Mouse (Mus musculus) lung, postnatal 0 days (tissue): Measurements from ENCODE around the gene Babam2. TPM values are rescaled to one million over a fixed set of nuclear protein-coding genes. Genes with fewer than 3 reads are reported as not detected.

Experiments used
- ATAC-seq: fragments of 200-750 bp; cut with Nextera tagmentation; 2 replicates; pipeline ENCODE4 v1.8.0; 2017; ENCODE audit warnings: moderate library complexity
- DNase-seq: peaks from one replicate; pipeline ENCODE4 v3.0.0-alpha.2; 2016; ENCODE audit warnings: low spot score
- H3K27ac ChIP-seq: fragments of 300-500 bp; sonication (generic); 2 replicates; pipeline ENCODE4 v1.5.1; 2014; ENCODE audit warnings: antibody characterized with exemption, mild to moderate bottlenecking, low read length, mixed read lengths
- H3K27me3 ChIP-seq: fragments of 300-500 bp; sonication (generic); replicated peaks from 2 replicates; pipeline ENCODE4 v1.6.1; 2014; ENCODE audit warnings: low read length, mixed read lengths; ENCODE audit not compliant: insufficient read depth
- H3K36me3 ChIP-seq: fragments of 300-500 bp; sonication (generic); 2 replicates; pipeline ENCODE4 v1.6.1; 2014; ENCODE audit warnings: low read length, mixed read lengths; ENCODE audit not compliant: insufficient read depth
- H3K4me1 ChIP-seq: fragments of 300-500 bp; sonication (generic); 2 replicates; pipeline ENCODE4 v1.6.1; 2014; ENCODE audit warnings: antibody characterized with exemption, low read depth, low read length, mixed read lengths; ENCODE audit not compliant: insufficient read depth
- H3K4me2 ChIP-seq: fragments of 300-500 bp; sonication (generic); replicated peaks from 2 replicates; pipeline ENCODE4 v1.6.1; 2014; ENCODE audit warnings: low read depth, mild to moderate bottlenecking, low read length, moderate library complexity, mixed read lengths
- H3K4me3 ChIP-seq: fragments of 300-500 bp; sonication (generic); 2 replicates; pipeline ENCODE4 v1.5.1; 2014; ENCODE audit warnings: low read depth, low read length
- H3K9ac ChIP-seq: fragments of 300-500 bp; sonication (generic); replicated peaks from 2 replicates; pipeline ENCODE4 v1.6.1; 2014; ENCODE audit warnings: low read depth, mild to moderate bottlenecking
- H3K9me3 ChIP-seq: fragments of 300-500 bp; sonication (generic); 2 replicates; pipeline ENCODE4 v1.6.1; 2016; ENCODE audit warnings: low read length, mixed read lengths
- CTCF ChIP-seq: IDR thresholded peaks from 2 replicates; pipeline ENCODE4 v1.5.1; 2016; ENCODE audit warnings: antibody characterized with exemption, mild to moderate bottlenecking
- EP300 ChIP-seq: IDR thresholded peaks from 2 replicates; pipeline ENCODE4 v1.6.1; 2016; ENCODE audit warnings: antibody characterized with exemption, mild to moderate bottlenecking, control low read depth
- WGBS: fragments of 180-500 bp; shearing (Covaris S2); extraction: QIAGEN DNeasy Blood & Tissue Kit; methylation state at CpG from one replicate; pipeline ENCODE4 v1.1.7; 2014; 5-methylcytosine and 5-hydroxymethylcytosine counted together
- polyA plus RNA-seq: library from polyadenylated mRNA; unstranded; fragments of >200 nt; fragmentation: Nextera tagmentation; extraction: Ambion mirVana; gene quantifications from 2 replicates; pipeline ENCODE4 v1.2.1, GENCODE M21; 2015

The Babam2 gene
- polyA plus RNA-seq, 1 experiment from 2014 or later, result 39.4 TPM

GRCm38 (mm10) chr5:32077139-32077538 is 379.7 kb downstream of the Babam2 start:
- TF ChIP-seq EP300 (no peak), CTCF (no peak)
- Histone ChIP-seq H3K4me2 (no peak overlapping the region), H3K9ac (no peak overlapping the region), H3K27me3 (no peaks in the 10 kb centered on the region), H3K36me3 (no peaks in the 10 kb centered on the region), H3K4me3 (no peak overlapping the region), H3K27ac (no peak overlapping the region), H3K9me3 (no peaks in the 10 kb centered on the region), H3K4me1 (0 out of 2 replicates have a peak, but pooled peaks cover 3% of the 10 kb centered on the region)
- DNase-seq (no peak), ATAC-seq (no peak)
- WGBS, result 82% methylated on average over 3 of the region's 3 CpGs

DNA sequence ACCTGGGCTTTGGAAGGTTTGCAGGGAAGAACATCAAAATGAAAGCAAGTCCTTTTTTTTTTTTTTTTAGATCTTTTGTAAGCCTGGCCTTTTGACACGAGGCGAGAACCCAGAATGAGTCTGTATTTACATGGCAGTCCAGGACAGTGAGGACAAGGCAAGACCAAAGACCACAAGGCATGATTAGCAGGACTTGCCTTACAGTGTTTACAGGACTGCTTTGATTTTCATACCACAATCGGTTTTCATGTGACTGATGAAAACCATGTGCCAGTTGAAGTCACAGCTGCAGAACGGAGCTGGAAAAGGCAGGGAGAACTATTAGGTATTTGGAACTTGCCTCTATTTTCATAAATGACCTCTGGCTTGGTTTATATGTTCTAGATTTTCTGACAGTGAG is 381.5 kb downstream of the Babam2 start:
- WGBS, result 55% methylated on average over 4 of the region's 4 CpGs
- H3K4me3 ChIP-seq, result no peak overlapping the region
- H3K36me3 ChIP-seq, result no peaks in the 10 kb centered on the region
- no peak overlapping the region for H3K27ac ChIP-seq
- no peaks in the 10 kb centered on the region for H3K27me3 ChIP-seq
- no peaks in the 10 kb centered on the region for H3K9me3 ChIP-seq
- no peak for ATAC-seq
- TF ChIP-seq EP300 (no peak), CTCF (no peak)
- no peak overlapping the region for H3K9ac ChIP-seq
- no peak overlapping the region for H3K4me2 ChIP-seq
- H3K4me1 ChIP-seq, result 0 out of 2 replicates have a peak, but pooled peaks cover 3% of the 10 kb centered on the region
- no peak for DNase-seq

GRCm38 (mm10) chr5:32080490-32081219 is 383.2 kb downstream of the Babam2 start:
- H3K4me2 ChIP-seq, result no peak overlapping the region
- no peaks in the 10 kb centered on the region for H3K36me3 ChIP-seq
- ATAC-seq (0 out of 2 replicates have a peak, but pooled peaks have one; percentile 7), DNase-seq (peak; percentile 30)
- peaks cover 9% of the 10 kb centered on the region; the same call in 1 of the 2 replicates for H3K4me1 ChIP-seq
- H3K4me3 ChIP-seq, result no peak overlapping the region
- 33% methylated on average over 7 of the region's 7 CpGs for WGBS
- H3K27me3 ChIP-seq, result no peaks in the 10 kb centered on the region
- TF ChIP-seq CTCF, result no peak
- 0 out of 2 replicates have a peak overlapping the region, but pooled peaks have one; percentile 9 for H3K27ac ChIP-seq
- no peak overlapping the region for H3K9ac ChIP-seq
- H3K9me3 ChIP-seq, result no peaks in the 10 kb centered on the region

GRCm38 (mm10) chr5:32084401-32084804 is 386.9 kb downstream of the Babam2 start:
- Histone ChIP-seq H3K27ac (no peak overlapping the region; the same call in 1 of the 2 replicates), H3K36me3 (no peaks in the 10 kb centered on the region), H3K9ac (no peak overlapping the region), H3K4me1 (peaks cover 9% of the 10 kb centered on the region; the same call in 1 of the 2 replicates), H3K9me3 (no peaks in the 10 kb centered on the region), H3K27me3 (no peaks in the 10 kb centered on the region), H3K4me2 (no peak overlapping the region), H3K4me3 (no peak overlapping the region)
- 61% methylated on average over 10 of the region's 10 CpGs for WGBS
- no peak for TF ChIP-seq CTCF
- no peak for TF ChIP-seq EP300
- ATAC-seq (peak; percentile 76), DNase-seq (peak; percentile 75)

GRCm38 (mm10) chr5:32085566-32085965 is 388.1 kb downstream of the Babam2 start:
- ATAC-seq (0 out of 2 replicates have a peak, but pooled peaks have one; percentile 13), DNase-seq (peak; percentile 25)
- H3K27me3 ChIP-seq, result no peaks in the 10 kb centered on the region
- no peak overlapping the region for H3K4me3 ChIP-seq
- H3K9me3 ChIP-seq, result no peaks in the 10 kb centered on the region
- no peaks in the 10 kb centered on the region for H3K36me3 ChIP-seq
- H3K4me2 ChIP-seq, result no peak overlapping the region
- 72% methylated on average over 2 of the region's 2 CpGs for WGBS
- H3K27ac ChIP-seq, result no peak overlapping the region
- no peak for TF ChIP-seq CTCF
- no peak for TF ChIP-seq EP300
- no peak overlapping the region for H3K9ac ChIP-seq
- peaks cover 6% of the 10 kb centered on the region; the same call in 1 of the 2 replicates for H3K4me1 ChIP-seq

DNA sequence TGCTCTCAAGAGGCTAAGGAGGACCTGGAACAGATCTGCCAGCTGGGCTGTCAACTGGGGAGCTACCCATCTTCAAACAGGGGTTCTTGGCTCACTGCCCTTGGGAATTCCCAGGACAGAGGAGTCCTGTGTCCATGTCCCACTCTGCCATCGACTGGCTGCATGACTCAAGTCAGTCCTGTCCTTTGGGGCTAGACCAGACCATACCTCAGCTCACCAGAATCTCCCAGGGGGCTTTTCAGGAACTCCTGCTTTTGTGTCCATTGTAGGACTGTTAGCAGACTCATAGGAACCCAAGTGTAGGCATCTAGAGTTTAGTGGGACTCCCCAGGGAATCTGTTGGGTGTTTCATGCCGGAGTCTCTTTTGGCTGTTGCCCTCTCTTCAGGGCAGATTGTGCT is 388.5 kb downstream of the Babam2 start:
- no peak overlapping the region for H3K9ac ChIP-seq
- H3K4me3 ChIP-seq, result no peak overlapping the region
- peaks cover 6% of the 10 kb centered on the region; the same call in 1 of the 2 replicates for H3K4me1 ChIP-seq
- DNase-seq, result no peak
- ATAC-seq, result no peak
- H3K27ac ChIP-seq, result no peak overlapping the region
- no peaks in the 10 kb centered on the region for H3K27me3 ChIP-seq
- WGBS, result 88% methylated on average over 2 of the region's 2 CpGs
- H3K4me2 ChIP-seq, result no peak overlapping the region
- no peaks in the 10 kb centered on the region for H3K36me3 ChIP-seq
- TF ChIP-seq EP300, result no peak
- TF ChIP-seq CTCF, result no peak
- no peaks in the 10 kb centered on the region for H3K9me3 ChIP-seq
